Mouse (Mus musculus): ENCODE data around the gene Tprkb.
"Not testable (repeated sequence)": the region's sequence is repeated elsewhere in the genome, so short reads cannot be mapped to it uniquely, and the experiment has no call there.

The Tprkb gene

GRCm38 (mm10) chr6:85915539-85916513, 4.2 kb downstream of the Tprkb start, which contains the start of gene Nat8f1:
Nat8f1 (minus strand) TSS chr6:85915687.
- DNase-seq (ENCODE audit: low read depth in 1 of 2, low spot score in 2 of 2): peak; percentile 70 to 82

GRCm38 (mm10) chr6:85916596-85916995, 4.9 kb downstream of the Tprkb start:
- DNase-seq (ENCODE audit: low read depth in 1 of 2, low spot score in 2 of 2): no peak

DNA sequence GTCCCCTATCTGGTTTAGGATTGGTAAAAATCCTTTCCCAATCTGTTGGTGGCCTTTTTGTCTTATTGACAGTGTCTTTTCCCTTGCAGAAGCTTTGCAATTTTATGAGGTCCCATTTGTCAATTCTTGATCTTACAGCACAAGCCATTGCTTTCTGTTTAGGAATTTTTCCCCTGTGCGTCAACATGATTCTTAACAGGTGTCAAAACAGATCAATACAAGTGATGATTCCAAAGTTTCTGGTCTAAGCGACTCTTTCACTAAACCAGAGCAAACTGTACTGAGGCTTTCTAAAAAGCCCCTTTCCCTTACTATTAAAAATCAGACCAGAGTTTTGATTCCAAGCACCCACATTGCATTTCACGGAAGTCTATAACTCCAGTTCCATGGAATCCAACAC, 6.7 kb downstream of the Tprkb start:
- not testable (repeated sequence) for DNase-seq (ENCODE audit: low read depth in 1 of 2, low spot score in 2 of 2)

DNA sequence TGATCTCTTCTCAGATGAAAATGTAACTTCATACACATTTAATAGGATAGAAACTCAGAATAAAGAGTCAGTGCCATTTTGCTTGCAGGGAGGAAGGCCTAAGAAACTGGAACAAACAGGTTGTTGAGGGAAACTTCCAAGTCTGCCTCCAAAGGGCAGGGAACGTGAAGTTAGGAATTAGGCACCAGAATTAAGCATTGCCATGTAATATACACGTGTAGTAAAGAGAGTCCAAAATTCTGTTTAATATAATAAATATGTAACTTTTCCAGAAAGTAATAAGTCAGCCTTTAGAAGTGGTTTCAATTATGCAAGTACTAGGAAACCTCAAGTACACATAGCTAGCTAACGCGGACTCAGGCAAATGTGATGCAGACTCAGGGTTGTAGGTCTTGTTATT, 7.7 kb downstream of the Tprkb start:
- DNase-seq (ENCODE audit: low read depth in 1 of 2, low spot score in 2 of 2): no peak

GRCm38 (mm10) chr6:85923643-85924042, 12.0 kb downstream of the Tprkb start:
- DNase-seq (ENCODE audit: low read depth in 1 of 2, low spot score in 2 of 2): no peak

DNA sequence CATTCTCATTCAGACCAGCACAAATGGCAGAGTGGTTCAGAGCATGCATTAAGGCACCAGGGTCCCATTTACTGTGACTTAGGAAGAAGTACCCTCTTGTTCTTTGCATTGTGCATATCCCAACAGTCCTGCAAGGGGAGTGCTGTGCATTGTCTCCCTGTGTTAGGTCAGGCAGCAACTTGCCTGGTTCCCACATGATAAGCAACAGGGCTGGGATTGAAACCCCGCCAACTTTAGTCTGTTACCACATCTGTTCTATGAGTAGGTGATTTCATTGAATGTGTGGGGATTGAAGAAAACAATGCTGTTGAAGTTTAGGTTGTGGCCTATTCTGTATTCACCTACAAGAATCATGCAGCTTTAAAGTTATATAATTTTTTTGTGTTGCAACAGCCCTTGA, 15.0 kb downstream of the Tprkb start:
- DNase-seq (ENCODE audit: low read depth in 1 of 2, low spot score in 2 of 2): no peak

- DNase-seq (ENCODE audit: low read depth in 1 of 2, low spot score in 2 of 2): no peak
Observed at GRCm38 (mm10) chr6:85927476-85928464, 16.1 kb downstream of the Tprkb start.

DNA sequence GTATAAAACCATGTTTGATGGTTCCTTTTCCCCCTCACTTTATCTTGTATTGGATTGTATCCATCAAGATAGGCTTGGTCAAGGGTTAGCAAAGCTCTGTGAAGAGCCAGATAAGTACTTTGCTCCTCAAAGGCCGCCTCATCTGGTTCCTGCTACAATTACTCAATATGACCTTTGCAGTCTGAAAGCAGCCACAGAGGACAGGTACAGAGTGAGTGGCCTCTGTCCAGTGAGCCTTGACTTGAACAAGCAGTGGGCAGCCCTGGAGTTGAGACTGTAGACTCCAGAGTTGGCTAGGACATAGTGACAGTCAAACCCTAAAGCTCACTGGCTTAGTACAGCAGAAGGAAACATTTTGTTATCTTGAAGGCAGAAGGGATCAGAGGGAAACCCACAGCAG, 17.6 kb downstream of the Tprkb start:
- DNase-seq (ENCODE audit: low read depth in 1 of 2, low spot score in 2 of 2): no peak

DNA sequence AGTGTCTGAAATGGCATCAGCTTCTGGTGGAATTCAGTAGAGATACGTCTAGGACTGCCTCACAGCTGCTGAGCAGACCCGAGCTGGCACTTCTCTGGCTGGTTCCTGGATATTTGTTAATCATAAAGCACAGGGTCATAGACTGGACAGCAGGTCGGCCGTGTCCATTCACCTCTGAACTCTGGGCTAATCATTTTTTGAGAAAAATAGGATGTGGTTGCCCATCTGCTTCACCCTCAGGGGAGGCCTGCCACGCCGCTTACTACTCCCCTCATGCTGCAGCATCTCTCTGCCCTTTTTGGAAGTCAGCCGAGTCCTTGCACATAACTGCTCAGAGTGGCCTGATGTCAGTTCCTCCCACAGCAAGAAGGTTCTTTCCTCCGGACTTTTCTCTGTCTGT, 22.4 kb downstream of the Tprkb start:
- DNase-seq (ENCODE audit: low read depth in 1 of 2, low spot score in 2 of 2): no peak

DNA sequence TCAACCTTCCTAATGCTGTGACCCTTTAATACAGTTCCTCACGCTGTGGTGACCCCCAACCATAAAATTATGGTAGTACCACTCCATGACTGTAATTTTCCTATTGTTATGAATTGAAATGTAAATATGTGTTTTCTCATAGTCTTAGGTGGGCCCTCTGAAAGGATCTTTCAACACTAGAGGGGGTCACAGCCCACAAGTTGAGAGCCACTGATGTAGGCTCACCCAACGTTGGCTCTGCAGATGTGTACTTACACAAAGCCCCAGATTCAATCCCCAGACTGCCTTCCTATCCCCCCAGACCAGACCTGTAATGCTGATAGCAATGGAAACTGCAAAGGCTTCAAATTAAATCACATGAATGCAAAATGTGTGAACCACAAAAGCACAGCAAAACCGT, 24.0 kb downstream of the Tprkb start:
- no peak for DNase-seq (ENCODE audit: low read depth in 1 of 2, low spot score in 2 of 2)

DNA sequence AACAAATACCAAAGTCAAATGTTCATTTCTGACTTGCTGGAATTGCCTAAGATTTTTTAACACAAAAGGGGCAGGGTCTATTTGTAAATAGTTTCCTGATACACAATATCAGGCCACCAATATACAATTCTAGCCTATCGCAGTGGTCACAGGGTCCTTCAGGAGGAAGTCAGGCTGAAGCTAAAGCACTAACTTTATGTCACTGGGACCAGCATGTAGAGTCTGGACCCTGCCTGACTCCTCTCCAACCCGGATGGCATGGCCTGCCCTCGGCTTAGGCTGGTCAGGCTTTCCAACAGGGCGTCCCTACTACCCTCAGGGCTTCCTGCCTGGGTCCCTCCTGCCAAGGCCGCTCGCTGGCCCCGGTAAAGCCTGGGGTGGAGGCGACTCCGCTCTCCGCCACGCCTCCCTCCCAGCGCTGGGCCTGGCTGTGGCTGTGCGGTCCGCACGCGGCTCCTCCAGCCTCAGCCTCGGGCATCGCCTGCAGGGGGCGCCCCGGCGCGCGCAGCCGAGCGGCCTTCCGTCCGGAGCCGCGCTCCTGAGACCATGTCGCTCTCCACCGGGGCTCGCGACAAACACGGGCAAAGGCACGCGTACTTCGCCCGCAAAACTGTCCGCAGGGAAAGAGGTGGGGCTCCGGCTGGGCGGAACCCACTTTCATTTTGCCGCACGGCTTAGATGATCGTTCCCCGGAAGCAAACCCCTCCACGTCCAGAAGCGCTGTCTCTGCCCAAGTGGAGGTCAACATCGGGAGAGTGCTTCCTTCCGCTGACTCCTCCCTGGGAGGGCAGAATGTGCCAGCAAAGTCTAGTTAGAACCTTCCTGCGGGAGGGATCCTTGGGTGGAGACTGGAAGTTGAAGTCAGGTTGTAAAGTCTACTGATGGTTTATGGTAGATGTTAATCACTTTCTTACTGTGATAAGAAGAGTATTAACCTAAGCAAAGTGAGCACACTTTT, 25.1 kb downstream of the Tprkb start:
- DNase-seq (ENCODE audit: low read depth in 1 of 2, low spot score in 2 of 2): peak; percentile 64 to 76

DNA sequence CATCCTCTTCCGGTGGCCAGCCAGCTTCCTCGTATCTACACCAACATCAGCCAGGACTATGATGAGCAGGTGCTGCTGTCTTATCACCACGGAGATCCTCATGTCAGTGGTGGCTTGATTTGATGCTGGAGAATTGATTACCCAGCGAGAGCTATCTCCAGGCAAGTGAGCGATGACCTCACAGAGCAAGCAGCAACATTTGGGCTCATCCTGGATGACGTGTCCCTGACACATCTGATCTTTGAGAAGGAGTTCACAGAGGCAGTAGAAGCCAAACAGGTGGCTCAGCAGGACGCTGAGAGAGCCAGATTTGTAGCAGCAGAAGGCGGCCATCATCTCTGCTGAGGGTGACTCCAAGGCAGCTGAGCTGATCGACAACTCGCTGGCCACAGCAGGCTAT, 27.0 kb downstream of the Tprkb start:
- no peak for DNase-seq (ENCODE audit: low read depth in 1 of 2, low spot score in 2 of 2)

- DNase-seq (ENCODE audit: low read depth in 1 of 2, low spot score in 2 of 2): no peak
Observed at GRCm38 (mm10) chr6:85942469-85942868, 30.8 kb downstream of the Tprkb start.

- no peak for DNase-seq (ENCODE audit: low read depth in 1 of 2, low spot score in 2 of 2)
Observed at GRCm38 (mm10) chr6:85948549-85948948, 36.9 kb downstream of the Tprkb start.

DNA sequence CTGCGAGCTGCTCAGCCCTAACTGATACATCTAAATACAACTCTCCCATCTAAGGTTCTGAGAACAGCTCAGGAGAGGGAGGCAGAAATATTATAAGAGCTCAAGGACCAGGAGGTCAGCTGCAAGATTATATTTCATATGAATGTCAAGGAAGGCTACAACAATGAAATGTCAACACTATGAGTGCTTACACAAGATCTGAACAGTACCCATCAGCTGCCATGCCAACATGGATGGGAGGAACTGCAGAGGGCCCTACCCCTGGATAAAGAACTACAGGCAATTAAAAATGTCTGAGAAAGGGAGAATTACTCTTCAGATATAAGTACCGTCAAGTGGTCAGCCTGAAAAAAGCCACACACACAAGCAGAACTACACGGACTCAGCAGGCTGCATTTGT, 45.9 kb downstream of the Tprkb start:
- DNase-seq (ENCODE audit: low read depth in 1 of 2, low spot score in 2 of 2): no peak

DNA sequence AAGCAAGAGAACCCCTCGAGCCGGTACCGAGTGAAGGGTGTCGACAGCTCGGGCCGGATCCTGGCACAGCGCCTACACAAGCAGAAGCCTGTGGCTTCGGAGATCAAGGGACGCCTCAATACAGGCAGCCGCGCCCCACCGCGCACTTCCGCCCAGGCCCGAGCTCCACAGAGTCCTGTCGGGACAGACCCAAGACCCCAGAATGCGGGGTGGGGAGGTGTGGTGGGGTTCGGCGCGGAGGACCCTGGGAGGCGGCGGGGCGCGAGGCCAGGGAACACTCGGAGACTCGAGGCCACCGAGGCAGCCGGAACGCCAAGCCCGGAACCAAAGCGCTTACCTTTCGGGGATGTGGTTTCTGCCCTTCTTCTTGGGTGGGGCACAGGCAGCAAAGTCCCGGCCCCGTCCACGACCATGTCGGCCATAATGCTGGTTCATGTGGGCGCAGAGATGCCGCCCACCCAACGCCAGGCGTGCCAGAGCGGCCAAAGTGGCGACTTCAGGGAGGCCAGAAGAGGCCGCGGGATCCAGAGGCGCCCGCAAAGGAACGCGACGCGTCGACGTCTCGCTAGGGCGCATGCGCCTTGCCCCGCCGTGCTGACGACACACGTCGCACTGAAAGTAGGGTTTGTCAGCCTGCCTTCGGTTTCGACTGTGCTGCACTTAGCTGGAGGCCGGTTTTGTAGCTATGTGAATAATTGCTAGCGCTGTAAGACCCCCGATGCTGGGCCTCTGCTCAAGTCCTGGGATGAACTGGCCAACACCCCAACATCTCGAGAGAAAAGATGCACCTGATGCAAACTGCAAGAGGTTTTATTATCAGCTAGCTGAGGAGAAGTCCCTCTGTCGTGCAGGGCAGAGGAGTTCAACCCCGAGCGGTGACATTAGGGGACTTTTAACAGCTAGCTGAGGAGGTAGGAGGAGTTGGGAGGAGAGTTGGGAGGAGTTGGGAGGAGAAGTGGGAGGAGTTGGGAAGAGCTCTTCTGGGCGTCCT, 49.7 kb downstream of the Tprkb start, which contains the start of gene Dusp11:
TSS of gene Dusp11 (minus strand) at position 567 of the 991 bp plus-strand sequence.
- peak; percentile 77 to 89 for DNase-seq (ENCODE audit: low read depth in 1 of 2, low spot score in 2 of 2)

GRCm38 (mm10) chr6:85966081-85966480, 54.4 kb downstream of the Tprkb start:
- DNase-seq (ENCODE audit: low read depth in 1 of 2, low spot score in 2 of 2): not testable (repeated sequence)

DNA sequence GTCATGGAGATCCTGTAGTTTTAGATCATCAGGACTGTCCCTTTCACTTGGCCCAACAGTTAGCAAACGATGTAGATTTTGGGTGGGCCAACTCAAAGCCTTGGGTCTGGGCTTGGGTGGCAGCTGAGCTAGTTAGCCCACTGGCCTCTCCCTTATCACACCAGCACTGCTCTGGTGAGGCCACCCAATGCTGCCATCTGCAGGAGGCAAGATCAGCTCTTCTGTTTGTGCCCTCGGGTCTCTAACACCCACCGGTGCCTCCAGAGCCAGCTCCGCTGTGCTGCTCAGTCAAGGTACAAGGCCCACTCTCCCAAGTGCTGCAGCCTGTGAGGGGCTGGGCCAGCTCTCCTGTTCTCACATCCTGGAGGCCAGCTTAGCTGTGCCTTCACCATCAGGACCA, 55.0 kb downstream of the Tprkb start:
- DNase-seq (ENCODE audit: low read depth in 1 of 2, low spot score in 2 of 2): no peak

DNA sequence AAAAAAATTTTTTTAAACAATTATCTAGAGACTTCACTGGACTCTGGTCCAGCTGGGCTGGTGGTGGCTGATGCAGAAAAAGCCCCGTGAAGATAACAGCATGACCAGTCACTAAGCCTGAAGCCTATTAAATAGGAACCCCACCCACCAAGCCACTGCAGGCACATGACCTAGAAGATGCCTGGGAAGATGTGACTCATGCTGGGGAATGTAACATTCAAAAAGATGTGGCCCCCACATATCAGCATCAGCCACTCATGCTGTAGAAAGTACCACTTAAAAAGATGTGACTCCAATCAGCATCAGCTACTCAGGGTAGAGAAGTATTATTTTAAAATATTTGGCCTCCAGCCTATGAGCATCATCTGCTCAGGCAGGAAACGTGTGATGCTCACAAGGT, 58.2 kb downstream of the Tprkb start:
- DNase-seq (ENCODE audit: low read depth in 1 of 2, low spot score in 2 of 2): no peak

Measured in monocyte, adult 2 months (primary cell).